Mouse (Mus musculus): ENCODE measurements around the gene Susd1. TPM values are rescaled to one million over a fixed set of nuclear protein-coding genes. Genes with fewer than 3 reads are reported as not detected.

Susd1 gene
- total and polyA plus RNA-seq, 3 experiments: 49.0 to 180 (median 67.6) TPM

- peaks cover 2 to 43% of the 10 kb centered on the region in 2 experiments; a peak in 3 of 4 replicates for H3K36me3 ChIP-seq (ENCODE audit: control insufficient read depth in 1 of 2, insufficient read depth in 2 of 2, low read length in 2 of 2)
- no peak for DNase-seq (ENCODE audit: low read depth, low spot score)
- no peak overlapping the region for H3K4me3 ChIP-seq (ENCODE audit: control insufficient read depth in 1 of 2, insufficient read depth in 1 of 2, low read depth in 2 of 2, low read length in 2 of 2)
Measured at GRCm38 (mm10) chr4:59321181-59322008, 117.0 kb downstream of the Susd1 start.

GRCm38 (mm10) chr4:59319136-59319941 lies 119.1 kb downstream of the Susd1 start:
- Histone ChIP-seq H3K79me2 (ENCODE audit: control insufficient read depth, insufficient read depth, low read length, poor library complexity) (no peaks in the 10 kb centered on the region), H3K27me3 (ENCODE audit: control insufficient read depth in 1 of 2, insufficient read depth in 2 of 2, low read length in 2 of 2) (no peaks in the 10 kb centered on the region), H3K4me3 (ENCODE audit: control insufficient read depth in 1 of 2, insufficient read depth in 1 of 2, low read depth in 2 of 2, low read length in 2 of 2) (no peak overlapping the region), H3K9me3 (replicated peaks; ENCODE audit: insufficient read depth, low read length) (no peaks in the 10 kb centered on the region), H3K27ac (ENCODE audit: control insufficient read depth, low read depth, low read length) (peak overlapping the region; percentile 50), H3K9ac (ENCODE audit: control insufficient read depth, low read depth, low read length, poor library complexity, severe bottlenecking) (no peak overlapping the region), H3K4me1 (ENCODE audit: control insufficient read depth in 1 of 2, insufficient read depth in 2 of 2, low read length in 2 of 2) (peaks cover 8 to 34% of the 10 kb centered on the region in 2 experiments), H3K36me3 (ENCODE audit: control insufficient read depth in 1 of 2, insufficient read depth in 2 of 2, low read length in 2 of 2) (peaks cover 4 to 30% of the 10 kb centered on the region in 2 experiments; a peak in 3 of 4 replicates)
- peak; percentile 47 for DNase-seq (ENCODE audit: low read depth, low spot score)
- peak; percentile 37; the same call in 1 of the 2 replicates for TF ChIP-seq RCOR1 (IDR thresholded peaks at IDR 0.05; ENCODE audit: low read depth, low read length)
- 0 out of 2 replicates have a peak, but pooled peaks have one; percentile 51 for TF ChIP-seq ETS1 (IDR thresholded peaks at IDR 0.05; ENCODE audit: low read depth, low read length)
- no peak for TF ChIP-seq E2F4 (IDR thresholded peaks at IDR 0.05; ENCODE audit: borderline replicate concordance, low read depth, low read length)
- TF ChIP-seq SIN3A (IDR thresholded peaks at IDR 0.05; ENCODE audit: low read length): peak; percentile 57
- peak; percentile 26; the same call in 1 of the 2 replicates for TF ChIP-seq GATA1 (IDR thresholded peaks at IDR 0.05; ENCODE audit: low read depth, low read length)
- peak; percentile 24; the same call in 1 of the 2 replicates for TF ChIP-seq ZC3H11A (IDR thresholded peaks at IDR 0.05; ENCODE audit: low read depth, low read length)
- no peak for TF ChIP-seq UBTF (IDR thresholded peaks at IDR 0.05; ENCODE audit: borderline replicate concordance, insufficient read depth, low read depth, low read length)
- TF ChIP-seq TCF12 (IDR thresholded peaks at IDR 0.05; ENCODE audit: low read depth, low read length): peak; percentile 44; the same call in 1 of the 2 replicates
- TF ChIP-seq MAFK (IDR thresholded peaks at IDR 0.05; ENCODE audit: borderline replicate concordance, low read depth, low read length): no peak
- TF ChIP-seq MXI1 (IDR thresholded peaks at IDR 0.05; ENCODE audit: low read depth, low read length): no peak
- 0 out of 2 replicates have a peak, but pooled peaks have one; percentile 28 for TF ChIP-seq MYC (IDR thresholded peaks at IDR 0.05; ENCODE audit: low read depth, low read length)
- no peak for TF ChIP-seq MYB (IDR thresholded peaks at IDR 0.05; ENCODE audit: low read depth, low read length)
- TF ChIP-seq POLR2AphosphoS2 (IDR thresholded peaks at IDR 0.05; ENCODE audit: low read length): no peak
- no peak for TF ChIP-seq TBP (IDR thresholded peaks at IDR 0.05; ENCODE audit: low read depth, low read length)
- TF ChIP-seq ZNF384 (IDR thresholded peaks at IDR 0.05; ENCODE audit: low read depth, low read length): 0 out of 2 replicates have a peak, but pooled peaks have one; percentile 24
- TF ChIP-seq EP300 (IDR thresholded peaks at IDR 0.05; ENCODE audit: low read depth in 1 of 2, low read length in 2 of 2): peak; percentile 16 to 58; a peak in 3 of 4 replicates
- no peak for TF ChIP-seq POLR2AphosphoS5 (IDR thresholded peaks at IDR 0.05; ENCODE audit: borderline replicate concordance, low read depth, low read length)
- peak; percentile 27; the same call in 1 of the 2 replicates for TF ChIP-seq SMC3 (IDR thresholded peaks at IDR 0.05; ENCODE audit: low read depth, low read length)
- TF ChIP-seq JUND (IDR thresholded peaks at IDR 0.05; ENCODE audit: low read depth, low read length): no peak
- no peak for TF ChIP-seq GABPA (IDR thresholded peaks at IDR 0.05; ENCODE audit: low read depth, low read length)
- TF ChIP-seq HCFC1 (IDR thresholded peaks at IDR 0.05; ENCODE audit: low read depth, low read length): no peak

More at GRCm38 (mm10) chr4:59321181-59322008, 117.0 kb downstream of the Susd1 start:
- Histone ChIP-seq H3K27ac (ENCODE audit: control insufficient read depth, low read depth, low read length) (no peak overlapping the region), H3K9me3 (replicated peaks; ENCODE audit: insufficient read depth, low read length) (no peaks in the 10 kb centered on the region), H3K9ac (ENCODE audit: control insufficient read depth, low read depth, low read length, poor library complexity, severe bottlenecking) (no peak overlapping the region), H3K79me2 (ENCODE audit: control insufficient read depth, insufficient read depth, low read length, poor library complexity) (no peaks in the 10 kb centered on the region), H3K27me3 (ENCODE audit: control insufficient read depth in 1 of 2, insufficient read depth in 2 of 2, low read length in 2 of 2) (no peaks in the 10 kb centered on the region), H3K4me1 (ENCODE audit: control insufficient read depth in 1 of 2, insufficient read depth in 2 of 2, low read length in 2 of 2) (peaks cover 17 to 47% of the 10 kb centered on the region in 2 experiments)
- TF ChIP-seq ETS1 (IDR thresholded peaks at IDR 0.05; ENCODE audit: low read depth, low read length): no peak
- TF ChIP-seq BHLHE40 (IDR thresholded peaks at IDR 0.05; ENCODE audit: borderline replicate concordance, low read depth, low read length): no peak
- TF ChIP-seq POLR2A (IDR thresholded peaks at IDR 0.05; ENCODE audit: control insufficient read depth in 1 of 2, insufficient read depth in 1 of 2, low read depth in 1 of 2, low read length in 2 of 2, poor library complexity in 1 of 2): no peak
- TF ChIP-seq ZMIZ1 (IDR thresholded peaks at IDR 0.05; ENCODE audit: low read depth, low read length): no peak
- no peak for TF ChIP-seq MYB (IDR thresholded peaks at IDR 0.05; ENCODE audit: low read depth, low read length)
- no peak for TF ChIP-seq CHD1 (IDR thresholded peaks at IDR 0.05; ENCODE audit: low read depth, low read length)
- TF ChIP-seq KAT2A (conservative IDR thresholded peaks at IDR 0.05; ENCODE audit: low read depth, low read length): no peak
- no peak for TF ChIP-seq SIN3A (IDR thresholded peaks at IDR 0.05; ENCODE audit: low read length)
- TF ChIP-seq ZKSCAN1 (IDR thresholded peaks at IDR 0.05; ENCODE audit: low read depth, low read length): no peak
- no peak for TF ChIP-seq POLR2AphosphoS5 (IDR thresholded peaks at IDR 0.05; ENCODE audit: borderline replicate concordance, low read depth, low read length)
- no peak for TF ChIP-seq E2F4 (IDR thresholded peaks at IDR 0.05; ENCODE audit: borderline replicate concordance, low read depth, low read length)
- no peak for TF ChIP-seq MXI1 (IDR thresholded peaks at IDR 0.05; ENCODE audit: low read depth, low read length)
- TF ChIP-seq RAD21 (IDR thresholded peaks at IDR 0.05; ENCODE audit: low read depth, low read length): no peak
- no peak for TF ChIP-seq ZC3H11A (IDR thresholded peaks at IDR 0.05; ENCODE audit: low read depth, low read length)
- TF ChIP-seq GATA1 (IDR thresholded peaks at IDR 0.05; ENCODE audit: low read depth, low read length): no peak
- TF ChIP-seq MAFK (IDR thresholded peaks at IDR 0.05; ENCODE audit: borderline replicate concordance, low read depth, low read length): no peak
- TF ChIP-seq NELFE (IDR thresholded peaks at IDR 0.05; ENCODE audit: low read depth, low read length): no peak
- no peak for TF ChIP-seq MAZ (IDR thresholded peaks at IDR 0.05; ENCODE audit: low read depth, low read length)

Data from MEL (cell line).